Mouse (Mus musculus): ENCODE measurements around the gene Tbxas1. TPM values are rescaled to one million over a fixed set of nuclear protein-coding genes. Genes with fewer than 3 reads are reported as not detected.
A peak's percentile ranks its signal among the peaks of the same experiment; 100 is the strongest.

Gene Tbxas1
- polyA plus RNA-seq, 1 experiment from 2014 or later = 5.5 TPM

DNA sequence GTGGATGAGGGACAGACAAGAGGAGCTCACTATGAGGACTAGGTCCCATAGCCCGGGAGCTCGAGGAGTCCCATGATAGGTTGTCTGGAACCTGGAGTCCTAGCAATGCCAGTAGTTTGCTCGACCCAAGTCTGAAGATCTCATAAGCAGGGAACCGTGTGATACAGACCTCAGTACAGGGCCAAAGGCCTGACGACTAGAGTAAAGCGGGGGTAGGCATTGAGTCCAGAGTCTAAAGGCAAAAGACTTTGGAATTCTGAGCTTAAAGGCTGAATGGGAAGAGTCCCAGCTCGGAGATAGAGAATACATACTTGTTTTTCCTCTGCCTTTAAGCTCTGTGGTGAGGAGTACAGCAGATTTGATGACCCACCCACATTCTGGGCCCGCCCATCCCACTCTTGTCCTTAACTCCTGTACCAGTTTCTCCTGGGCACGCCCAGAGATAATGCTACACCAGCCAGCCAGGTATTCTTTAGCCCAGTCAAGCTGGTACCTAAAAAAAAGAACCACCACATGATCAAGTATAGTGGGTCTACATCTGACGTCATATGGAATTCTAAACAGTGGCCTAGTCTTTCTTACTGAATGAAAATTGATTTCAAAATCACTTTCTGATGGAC, 27.7 kb downstream of the Tbxas1 start:
- DNase-seq (ENCODE audit: low spot score) (no peak), ATAC-seq (0 out of 2 replicates have a peak, but pooled peaks have one; percentile 44)
- Histone ChIP-seq H3K27me3 (replicated peaks; ENCODE audit: insufficient read depth, low read length) (no peaks in the 10 kb centered on the region), H3K4me1 (ENCODE audit: insufficient read depth, low read depth, low read length) (no peaks in the 10 kb centered on the region), H3K4me2 (replicated peaks; ENCODE audit: low read depth, low read length) (no peak overlapping the region), H3K4me3 (ENCODE audit: low read depth, low read length) (no peak overlapping the region), H3K36me3 (ENCODE audit: insufficient read depth, low read length) (no peaks in the 10 kb centered on the region), H3K9ac (replicated peaks; ENCODE audit: low read depth) (no peak overlapping the region), H3K9me3 (ENCODE audit: low read length) (no peaks in the 10 kb centered on the region), H3K27ac (ENCODE audit: low read length) (no peak overlapping the region)
- 85% methylated on average over 10 of the region's 10 CpGs for WGBS
- TF ChIP-seq EP300 (IDR thresholded peaks at IDR 0.05) (no peak), CTCF (IDR thresholded peaks at IDR 0.05) (no peak)

DNA sequence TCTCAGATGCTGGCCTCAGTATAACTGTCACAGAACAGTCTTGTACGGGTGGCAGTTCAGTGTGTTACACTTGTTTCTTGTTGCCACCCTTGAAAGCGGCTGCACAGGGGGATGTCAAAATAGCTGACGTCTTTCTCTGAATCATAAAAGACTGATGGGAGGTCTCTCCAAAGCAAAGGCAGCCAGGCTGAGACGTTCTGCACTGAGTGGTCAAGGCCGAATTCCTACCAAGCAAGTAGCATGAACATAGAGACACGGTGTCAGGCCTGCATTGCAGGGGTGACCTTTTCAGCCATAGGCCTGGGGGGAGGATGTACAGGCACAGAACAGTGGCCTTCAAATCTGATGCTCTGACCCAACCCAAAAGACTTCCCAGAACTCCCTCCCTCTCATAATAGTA, 30.8 kb downstream of the Tbxas1 start:
- Histone ChIP-seq H3K4me3 (ENCODE audit: low read depth, low read length) (no peak overlapping the region), H3K4me1 (ENCODE audit: insufficient read depth, low read depth, low read length) (no peaks in the 10 kb centered on the region), H3K9me3 (ENCODE audit: low read length) (no peaks in the 10 kb centered on the region), H3K36me3 (ENCODE audit: insufficient read depth, low read length) (no peaks in the 10 kb centered on the region), H3K9ac (replicated peaks; ENCODE audit: low read depth) (no peak overlapping the region), H3K4me2 (replicated peaks; ENCODE audit: low read depth, low read length) (no peak overlapping the region), H3K27ac (ENCODE audit: low read length) (no peak overlapping the region), H3K27me3 (replicated peaks; ENCODE audit: insufficient read depth, low read length) (no peaks in the 10 kb centered on the region)
- no peak for TF ChIP-seq EP300 (IDR thresholded peaks at IDR 0.05)
- TF ChIP-seq CTCF (IDR thresholded peaks at IDR 0.05) = no peak
- DNase-seq (ENCODE audit: low spot score) (no peak), ATAC-seq (no peak)
- WGBS = 82% methylated on average over 6 of the region's 6 CpGs

DNA sequence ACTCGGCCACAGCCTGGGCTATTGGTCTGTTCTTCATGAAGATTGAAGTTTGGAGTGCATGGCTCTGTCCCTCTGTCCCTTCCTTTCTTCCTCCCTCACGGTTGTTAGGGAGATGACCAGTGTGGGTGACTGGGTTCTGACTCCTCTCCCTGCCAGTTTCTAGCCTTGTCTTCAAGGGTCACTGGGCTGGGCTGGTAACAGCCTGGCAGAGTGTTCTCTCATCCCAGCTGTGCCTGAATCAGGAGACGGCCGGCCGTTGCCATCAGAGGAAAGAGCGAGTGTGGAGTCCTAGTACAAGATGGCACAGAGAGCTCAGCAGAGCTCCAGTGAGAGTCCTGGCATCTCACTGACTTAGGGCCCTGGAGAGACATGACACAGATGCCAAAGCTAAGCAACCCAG, 33.2 kb downstream of the Tbxas1 start:
- ATAC-seq (no peak), DNase-seq (ENCODE audit: low spot score) (no peak)
- Histone ChIP-seq H3K4me1 (ENCODE audit: insufficient read depth, low read depth, low read length) (peaks cover 3% of the 10 kb centered on the region; the same call in 1 of the 2 replicates), H3K4me2 (replicated peaks; ENCODE audit: low read depth, low read length) (no peak overlapping the region), H3K36me3 (ENCODE audit: insufficient read depth, low read length) (no peaks in the 10 kb centered on the region), H3K9me3 (ENCODE audit: low read length) (no peaks in the 10 kb centered on the region), H3K27ac (ENCODE audit: low read length) (no peak overlapping the region), H3K27me3 (replicated peaks; ENCODE audit: insufficient read depth, low read length) (no peaks in the 10 kb centered on the region), H3K4me3 (ENCODE audit: low read depth, low read length) (no peak overlapping the region), H3K9ac (replicated peaks; ENCODE audit: low read depth) (no peak overlapping the region)
- no peak for TF ChIP-seq CTCF (IDR thresholded peaks at IDR 0.05)
- TF ChIP-seq EP300 (IDR thresholded peaks at IDR 0.05) = no peak
- 87% methylated on average over 6 of the region's 6 CpGs for WGBS

DNA sequence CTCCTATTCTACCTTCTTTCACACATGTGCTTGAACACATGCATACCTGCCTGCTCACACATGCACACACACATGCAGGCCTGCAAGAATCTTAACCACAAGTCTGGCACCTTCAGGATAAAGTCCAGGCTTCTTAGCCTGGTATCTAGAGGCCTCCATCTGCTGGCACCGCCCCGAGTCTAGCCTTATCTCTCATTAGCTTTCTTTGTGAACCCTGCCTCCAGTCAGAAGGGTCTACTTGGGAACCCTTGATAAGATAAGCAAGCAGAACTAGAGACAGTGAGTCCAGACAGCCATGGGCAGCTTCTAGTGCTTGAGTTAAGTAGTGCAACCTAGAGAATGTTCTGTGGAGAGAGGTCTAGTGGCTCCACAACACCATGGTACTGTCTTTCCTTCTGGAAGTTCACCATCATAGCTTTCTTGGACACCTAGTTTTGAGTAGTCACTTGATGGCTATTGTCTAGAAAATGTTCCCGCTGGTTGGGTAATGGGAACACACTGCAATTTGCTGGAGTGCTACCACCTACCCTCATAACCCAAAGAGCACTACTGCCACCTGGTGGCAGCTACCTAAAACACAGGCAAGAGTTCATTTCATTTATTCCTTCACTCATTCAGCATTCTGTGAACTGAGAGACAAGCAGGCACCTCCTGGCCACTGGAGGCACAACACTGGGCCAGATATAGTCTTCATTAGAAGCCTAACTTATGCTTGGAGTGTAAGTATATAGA, 35.8 kb downstream of the Tbxas1 start:
- DNase-seq (ENCODE audit: low spot score) = peak; percentile 88
- no peak overlapping the region for H3K9ac ChIP-seq (replicated peaks; ENCODE audit: low read depth)
- H3K9me3 ChIP-seq (ENCODE audit: low read length) = no peaks in the 10 kb centered on the region
- no peaks in the 10 kb centered on the region for H3K27me3 ChIP-seq (replicated peaks; ENCODE audit: insufficient read depth, low read length)
- no peak overlapping the region for H3K4me3 ChIP-seq (ENCODE audit: low read depth, low read length)
- 41% methylated on average over 3 of the region's 3 CpGs for WGBS
- TF ChIP-seq CTCF (IDR thresholded peaks at IDR 0.05) (peak; percentile 96), EP300 (IDR thresholded peaks at IDR 0.05) (peak; percentile 88)
- H3K4me2 ChIP-seq (replicated peaks; ENCODE audit: low read depth, low read length) = no peak overlapping the region
- H3K36me3 ChIP-seq (ENCODE audit: insufficient read depth, low read length) = no peaks in the 10 kb centered on the region
- peak; percentile 84 for ATAC-seq
- peak overlapping the region; percentile 47; the same call in 1 of the 2 replicates for H3K27ac ChIP-seq (ENCODE audit: low read length)
- H3K4me1 ChIP-seq (ENCODE audit: insufficient read depth, low read depth, low read length) = peaks cover 3% of the 10 kb centered on the region

DNA sequence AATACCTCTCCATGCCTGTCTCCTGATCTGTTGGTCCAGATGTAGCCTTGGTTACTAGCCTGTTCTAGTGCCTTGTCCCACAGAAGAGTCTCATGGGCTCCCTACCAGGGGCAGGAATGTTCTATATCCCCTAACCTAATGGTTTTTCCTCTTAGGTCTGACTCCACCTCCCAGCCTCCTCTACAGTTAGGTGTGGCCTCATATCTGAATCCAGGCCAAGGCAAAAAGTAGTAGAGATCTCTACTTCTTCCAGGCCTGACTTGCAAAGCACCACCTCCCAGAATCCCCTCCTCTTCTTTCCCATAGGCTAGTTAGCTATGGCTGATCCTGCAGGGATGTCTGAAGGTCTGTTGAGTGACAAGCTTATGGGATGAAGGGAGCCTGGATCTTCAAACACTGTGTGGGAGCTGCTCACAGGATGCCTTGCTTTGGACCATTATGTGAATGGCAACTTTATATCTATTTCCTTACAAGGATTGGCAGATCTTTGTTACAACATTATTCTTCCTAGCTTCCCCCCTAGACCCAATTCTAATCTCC, 37.0 kb downstream of the Tbxas1 start:
- Histone ChIP-seq H3K36me3 (ENCODE audit: insufficient read depth, low read length) (no peaks in the 10 kb centered on the region), H3K27me3 (replicated peaks; ENCODE audit: insufficient read depth, low read length) (no peaks in the 10 kb centered on the region), H3K4me1 (ENCODE audit: insufficient read depth, low read depth, low read length) (peaks cover 3% of the 10 kb centered on the region), H3K4me3 (ENCODE audit: low read depth, low read length) (no peak overlapping the region), H3K4me2 (replicated peaks; ENCODE audit: low read depth, low read length) (no peak overlapping the region), H3K9me3 (ENCODE audit: low read length) (no peaks in the 10 kb centered on the region), H3K27ac (ENCODE audit: low read length) (peak overlapping the region; percentile 38; the same call in 1 of the 2 replicates), H3K9ac (replicated peaks; ENCODE audit: low read depth) (no peak overlapping the region)
- TF ChIP-seq CTCF (IDR thresholded peaks at IDR 0.05) = no peak
- TF ChIP-seq EP300 (IDR thresholded peaks at IDR 0.05) = no peak
- ATAC-seq (0 out of 2 replicates have a peak, but pooled peaks have one; percentile 13), DNase-seq (ENCODE audit: low spot score) (peak; percentile 41)

DNA sequence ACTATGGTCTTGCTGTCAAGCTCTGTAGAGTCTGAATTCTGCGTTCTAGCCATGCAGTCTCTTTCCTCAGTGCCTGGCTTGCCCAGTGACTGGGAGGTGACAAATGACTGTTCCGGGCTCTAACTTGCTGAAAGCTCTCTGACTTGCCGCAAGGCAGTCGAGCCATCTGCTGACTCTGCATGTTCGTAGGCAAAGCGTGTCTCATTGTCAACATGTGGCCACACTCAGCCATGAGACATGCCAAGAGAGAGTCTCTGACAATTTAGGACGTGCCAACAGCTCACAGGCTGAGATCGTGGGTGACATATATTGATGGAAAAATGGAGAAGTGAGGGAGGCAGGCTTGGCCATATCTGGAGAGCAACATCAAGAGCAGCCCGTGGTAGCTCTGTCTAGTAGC, 37.6 kb downstream of the Tbxas1 start:
- Histone ChIP-seq H3K4me2 (replicated peaks; ENCODE audit: low read depth, low read length) (no peak overlapping the region), H3K4me1 (ENCODE audit: insufficient read depth, low read depth, low read length) (peaks cover 4% of the 10 kb centered on the region), H3K9ac (replicated peaks; ENCODE audit: low read depth) (no peak overlapping the region), H3K27me3 (replicated peaks; ENCODE audit: insufficient read depth, low read length) (no peaks in the 10 kb centered on the region), H3K4me3 (ENCODE audit: low read depth, low read length) (no peak overlapping the region), H3K9me3 (ENCODE audit: low read length) (no peaks in the 10 kb centered on the region), H3K36me3 (ENCODE audit: insufficient read depth, low read length) (no peaks in the 10 kb centered on the region), H3K27ac (ENCODE audit: low read length) (no peak overlapping the region)
- peak; percentile 42 for DNase-seq (ENCODE audit: low spot score)
- WGBS = 62% methylated on average over 9 of the region's 9 CpGs
- no peak for TF ChIP-seq CTCF (IDR thresholded peaks at IDR 0.05)
- TF ChIP-seq EP300 (IDR thresholded peaks at IDR 0.05) = no peak
- no peak for ATAC-seq

All from lung, postnatal 0 days (tissue).